Mouse (Mus musculus): ENCODE data around the gene Cage1.

Cage1 gene

DNA sequence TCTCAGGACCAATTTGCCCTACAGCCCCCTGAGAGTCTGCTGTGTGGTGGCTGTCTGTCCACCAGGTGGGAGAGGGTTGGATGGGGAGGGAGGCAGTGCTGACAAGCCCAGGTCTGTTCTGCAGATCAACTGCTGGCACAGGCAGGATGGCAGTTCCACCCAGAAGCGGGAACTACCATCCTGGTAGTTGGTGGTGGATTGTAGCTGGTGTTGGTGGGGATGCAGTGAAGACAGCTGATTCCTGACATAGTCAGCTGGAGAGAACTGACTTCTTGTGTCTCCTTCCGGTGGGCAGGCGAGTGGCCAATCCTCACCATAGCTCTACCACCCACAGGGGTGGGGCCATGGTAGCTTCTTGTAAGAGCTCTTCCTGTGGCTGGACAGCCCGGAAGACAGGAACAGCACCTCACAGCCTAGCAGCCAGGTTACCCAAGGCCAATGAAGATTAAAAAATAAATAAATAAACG lies 26.4 kb downstream of the Cage1 start:
- no peak for DNase-seq (ENCODE audit: low spot score)

DNA sequence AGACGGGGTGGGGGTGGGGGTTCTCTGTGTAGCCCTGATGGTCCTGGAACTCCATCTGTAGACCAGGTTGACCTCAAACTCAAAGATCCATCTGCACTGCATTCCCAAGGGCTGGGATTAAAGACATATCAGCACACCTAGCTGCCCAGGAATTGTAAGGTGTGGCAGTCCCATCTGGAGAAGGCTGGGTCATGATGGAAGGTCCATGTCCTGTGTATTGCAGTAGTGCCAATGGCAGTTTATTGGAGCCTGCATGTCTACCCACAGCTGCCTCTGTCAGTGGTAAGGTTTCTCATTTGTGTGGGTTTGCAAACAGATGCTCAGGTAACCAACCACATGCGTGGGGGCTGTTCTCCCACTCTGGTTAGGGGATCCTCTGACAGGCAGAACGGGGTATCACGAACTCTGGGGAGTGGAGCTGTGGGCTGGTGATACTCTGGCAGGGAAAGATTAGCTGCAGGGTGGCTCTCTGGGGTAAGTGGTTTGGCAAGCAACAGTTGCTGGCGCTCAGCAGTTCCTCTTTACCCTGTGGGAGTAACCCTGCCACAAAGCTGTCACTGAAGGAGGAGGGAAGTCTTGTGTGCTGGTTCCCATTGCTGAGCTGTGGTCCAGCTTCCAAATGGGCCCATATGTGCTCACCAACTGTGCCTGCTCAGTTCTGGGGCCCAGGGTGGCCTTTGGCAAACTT lies 27.0 kb downstream of the Cage1 start:
- DNase-seq (ENCODE audit: low spot score), result no peak

DNA sequence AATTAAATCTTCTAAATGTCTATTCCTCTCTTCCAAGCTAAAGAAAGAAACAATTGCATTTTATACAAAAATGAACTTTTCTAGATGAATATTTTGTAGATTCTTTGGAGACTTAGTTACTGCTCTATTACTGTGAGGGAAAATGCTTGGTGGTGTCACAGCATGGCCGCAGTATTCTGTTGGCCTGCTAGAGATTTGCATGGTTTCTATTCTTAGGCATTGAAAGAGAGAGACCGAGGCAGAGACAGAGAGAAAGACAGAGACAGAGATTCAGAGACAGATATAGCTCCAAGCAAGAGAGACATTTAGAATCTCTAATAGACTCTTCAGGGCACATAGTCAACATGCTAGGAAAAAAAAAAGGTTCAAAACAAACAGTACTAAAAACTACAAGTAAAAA lies 28.9 kb downstream of the Cage1 start:
- no peak for DNase-seq (ENCODE audit: low spot score)

DNA sequence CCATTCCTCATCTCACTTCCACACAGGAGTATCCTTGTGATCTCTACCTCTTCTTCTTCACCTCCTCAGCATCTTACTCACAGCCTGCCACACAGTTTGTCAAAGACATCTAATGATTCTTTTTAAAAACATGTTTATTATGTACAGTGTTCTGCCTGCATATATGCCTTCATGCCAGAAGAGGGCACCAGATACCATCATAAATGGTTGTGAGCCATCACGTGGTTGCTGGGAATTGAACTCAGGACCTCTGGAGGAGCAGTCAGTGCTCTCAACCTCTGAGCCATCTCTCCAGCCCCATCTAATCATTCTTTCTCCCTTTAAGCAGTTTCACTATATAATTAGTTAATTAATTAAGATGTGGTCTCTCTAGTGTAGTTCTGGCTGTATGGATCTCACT lies 34.4 kb downstream of the Cage1 start:
- DNase-seq (ENCODE audit: low spot score), result no peak

DNA sequence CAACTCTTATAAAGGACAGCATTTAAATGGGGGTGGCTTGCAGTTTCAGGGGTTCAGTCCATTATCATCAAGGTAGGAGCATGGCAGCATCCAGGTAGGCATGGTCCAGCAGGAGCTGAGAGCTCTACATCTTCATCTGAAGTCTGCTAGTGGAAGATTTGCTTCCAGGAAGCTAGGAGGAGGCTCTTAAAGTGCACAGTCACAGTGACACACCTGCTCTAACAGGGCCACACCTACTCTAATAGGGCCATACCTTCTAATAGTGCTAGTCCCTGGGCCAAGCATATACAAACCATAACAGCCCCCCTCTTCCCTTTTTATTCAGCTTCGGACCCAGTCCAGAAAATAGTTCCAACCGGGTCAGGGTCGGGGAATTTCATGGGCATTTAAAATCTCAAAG lies 37.2 kb downstream of the Cage1 start:
- DNase-seq (ENCODE audit: low spot score), result no peak

DNA sequence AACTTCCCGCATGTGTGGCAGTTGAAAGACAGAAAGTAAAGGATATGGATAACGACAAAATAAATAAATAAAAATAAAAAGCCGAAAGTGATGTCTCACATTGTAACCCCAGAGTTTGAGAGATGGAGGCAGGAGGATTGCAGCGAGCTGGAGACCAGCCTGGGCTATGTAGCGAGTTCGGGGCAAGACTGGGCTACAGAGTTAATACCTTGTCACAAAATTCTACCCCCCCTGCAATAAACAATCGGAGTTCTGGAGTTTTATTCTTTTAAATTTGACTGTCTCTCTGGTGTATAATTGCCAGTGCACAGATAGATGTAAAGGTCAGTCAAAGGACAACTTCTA lies 42.5 kb downstream of the Cage1 start:
- no peak for DNase-seq (ENCODE audit: low spot score)

DNA sequence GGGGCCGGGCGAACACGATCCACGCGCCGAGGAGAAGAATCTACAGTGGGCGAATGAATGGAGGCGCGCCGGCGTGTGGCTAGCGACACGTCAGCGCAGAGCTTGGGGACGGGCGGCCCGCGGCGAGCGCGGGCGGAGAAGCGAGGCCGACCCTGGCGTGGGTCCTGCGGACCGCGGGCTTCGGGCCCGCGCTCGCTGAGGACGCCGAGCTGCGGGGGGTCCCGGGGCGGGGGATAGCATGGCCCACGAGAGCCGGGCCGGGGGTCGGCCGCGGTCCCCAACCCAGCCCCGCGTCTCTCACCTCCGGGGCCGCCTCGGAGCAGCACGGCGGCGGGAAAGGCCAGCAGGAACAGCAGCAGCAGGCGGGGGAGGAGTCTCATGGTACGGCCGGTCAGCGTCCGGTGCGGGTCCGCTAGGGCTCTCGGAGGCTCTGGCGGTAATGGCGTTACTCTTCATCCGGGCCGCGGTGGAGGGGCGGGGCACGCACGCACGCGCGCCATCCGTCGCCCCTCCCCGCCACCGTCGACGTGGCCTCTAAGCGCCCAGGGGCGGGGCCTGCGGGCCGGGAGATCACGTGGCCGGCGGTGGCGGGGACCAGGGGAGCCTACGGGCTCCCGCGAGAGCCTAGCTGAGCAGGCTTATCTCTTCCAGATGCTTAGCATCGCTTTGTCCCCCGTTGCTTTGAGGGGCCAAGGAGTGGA lies 43.0 kb downstream of the Cage1 start, which contains the start of gene Ssr1:
Gene Ssr1 (minus strand): TSS at position 514 of the 701 bp plus-strand sequence.
- peak; percentile 99 for DNase-seq (ENCODE audit: low spot score)

DNA sequence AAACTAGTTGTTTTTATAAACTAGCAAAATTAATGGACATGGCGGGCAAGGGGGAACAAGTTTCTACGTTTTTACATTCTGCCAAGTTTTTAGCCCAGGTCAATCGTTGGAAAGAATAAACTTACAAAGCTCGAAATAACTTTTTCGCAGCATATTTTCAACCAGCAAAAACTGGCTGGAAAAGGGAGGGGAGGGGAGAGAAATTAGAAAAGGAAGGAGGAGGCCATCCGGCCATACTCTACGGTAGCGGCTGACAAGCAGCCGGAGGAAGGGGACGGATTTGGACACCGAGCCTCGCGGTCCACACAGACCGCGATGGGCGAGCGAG lies 43.5 kb downstream of the Cage1 start:
- DNase-seq (ENCODE audit: low spot score), result no peak

DNA sequence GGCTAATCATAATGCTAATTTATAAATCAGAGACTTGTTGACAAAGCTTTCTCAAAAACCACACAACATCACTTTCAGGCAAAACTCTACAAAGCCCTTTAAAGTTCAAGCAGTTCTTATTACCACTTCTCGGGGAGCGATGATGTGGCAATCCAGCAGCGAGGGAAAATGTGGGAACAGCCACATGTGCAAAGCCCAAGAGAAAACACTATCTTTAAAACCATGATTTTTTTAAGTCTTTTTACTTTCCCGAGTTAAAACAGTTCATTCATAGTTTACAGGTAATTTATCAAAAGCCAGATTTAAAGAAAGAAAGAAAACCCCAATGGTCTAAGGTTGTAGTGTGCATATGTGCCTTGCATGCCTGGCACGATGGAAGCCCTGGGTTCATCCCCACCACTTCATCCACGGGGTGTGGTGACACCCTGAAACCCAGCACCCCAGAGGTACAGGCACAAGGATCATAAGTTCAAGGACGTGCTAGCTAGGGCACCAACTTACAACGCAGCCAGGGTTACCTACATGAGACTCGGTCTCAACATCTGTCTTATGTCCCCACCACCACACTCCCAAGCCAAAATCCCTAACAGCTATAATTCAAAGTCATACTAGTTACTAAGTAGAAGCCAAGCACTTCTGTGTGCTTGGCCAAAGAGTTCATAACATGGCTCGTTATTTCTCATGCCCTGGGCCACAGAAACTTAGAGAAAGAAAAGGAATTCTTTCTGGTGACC lies 44.1 kb downstream of the Cage1 start:
- DNase-seq (ENCODE audit: low spot score), result no peak

DNA sequence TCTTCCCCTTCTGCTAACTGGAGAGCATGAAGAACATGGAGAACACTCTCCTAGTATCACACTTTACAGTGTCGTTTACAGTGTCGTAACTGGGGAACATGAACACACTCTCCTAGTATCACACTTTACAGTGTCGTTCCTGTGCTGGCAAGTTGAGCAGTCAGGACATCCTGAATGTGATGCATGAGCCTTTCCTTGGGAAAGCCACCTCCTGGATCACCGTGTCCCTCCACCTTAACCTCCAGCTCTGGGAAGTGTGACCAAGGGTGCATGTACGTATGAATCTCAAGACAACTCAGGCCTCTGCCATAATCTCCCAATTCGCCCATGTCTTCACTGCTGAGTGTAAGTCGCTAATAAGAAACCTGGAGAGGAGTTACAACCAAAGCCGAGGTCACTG lies 47.2 kb downstream of the Cage1 start:
- no peak for DNase-seq (ENCODE audit: low spot score)

DNA sequence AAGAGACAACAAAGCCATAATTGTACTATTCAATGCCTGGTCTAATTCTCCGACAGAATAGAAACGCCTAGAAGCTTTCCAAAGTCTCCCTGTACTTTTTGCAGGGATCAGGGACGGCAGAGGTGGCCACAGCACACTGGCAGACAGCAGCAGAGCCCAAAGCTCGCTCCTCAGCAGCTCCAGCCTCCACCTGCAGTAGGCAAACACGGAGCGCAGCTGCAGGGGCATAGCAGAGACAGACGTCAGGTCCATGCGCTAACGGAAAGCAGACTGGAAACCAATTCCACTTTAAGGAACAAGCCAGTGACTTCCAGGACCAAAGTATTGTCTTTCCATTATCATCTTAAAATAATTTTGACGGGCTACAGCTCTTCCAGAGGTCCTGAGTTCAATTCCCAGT lies 50.7 kb downstream of the Cage1 start:
- no peak for DNase-seq (ENCODE audit: low spot score)

DNA sequence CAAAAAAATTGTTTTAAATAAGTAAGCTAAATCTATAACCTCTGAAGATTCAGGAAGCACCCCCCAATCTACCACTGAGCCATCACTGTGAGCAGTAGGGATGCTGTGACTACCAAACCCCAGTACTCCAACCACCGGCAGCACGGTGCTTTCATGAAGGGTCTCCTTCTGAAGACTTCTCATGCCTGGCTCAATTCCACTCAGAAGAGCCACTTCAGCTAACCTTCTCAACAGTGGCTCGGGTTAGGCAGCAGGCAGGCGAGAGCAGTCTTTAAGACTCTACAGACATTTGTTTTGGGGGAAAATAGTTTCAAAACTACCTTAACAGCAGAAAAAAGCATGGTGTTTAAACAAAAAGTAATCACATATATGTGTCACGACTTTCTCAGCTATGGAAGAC lies 55.8 kb downstream of the Cage1 start:
- DNase-seq (ENCODE audit: low spot score), result no peak

DNA sequence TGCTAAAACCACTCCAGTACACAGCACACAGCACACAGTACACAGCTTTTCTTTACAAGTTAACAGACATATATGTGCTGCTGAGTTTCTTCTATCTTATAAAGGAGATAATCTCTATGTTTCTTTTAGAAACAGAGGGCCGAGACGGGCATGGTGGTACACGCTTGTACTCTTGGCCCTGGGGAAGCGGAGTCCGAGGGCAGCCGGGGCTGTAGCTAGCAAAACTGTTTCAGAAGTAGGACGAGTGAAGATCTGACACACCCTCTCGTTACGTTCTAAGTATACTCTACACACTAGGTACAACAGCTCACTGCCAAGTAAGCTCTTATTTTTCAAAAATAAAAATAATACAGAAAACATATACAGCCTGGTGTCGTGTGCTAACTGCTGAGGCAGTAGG lies 56.5 kb downstream of the Cage1 start:
- no peak for DNase-seq (ENCODE audit: low spot score)

DNA sequence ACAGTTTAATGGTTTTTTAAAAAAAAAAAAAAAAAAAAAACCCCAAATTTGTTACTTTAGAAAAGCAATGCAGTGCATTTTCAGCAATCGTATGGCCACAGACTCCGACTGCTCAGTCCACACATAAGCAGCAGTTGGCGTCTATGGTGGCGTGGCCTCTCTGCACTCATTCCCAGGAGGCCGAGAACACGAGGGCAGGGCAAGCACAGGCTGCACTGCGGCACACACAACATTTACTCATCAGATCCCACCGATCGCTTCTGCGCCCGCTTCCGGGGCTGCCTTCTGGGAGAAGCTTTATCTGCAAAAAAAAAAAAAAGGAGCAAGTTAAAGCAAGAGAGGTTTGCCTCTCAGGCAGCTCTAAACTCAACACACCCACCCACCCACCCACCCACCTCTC lies 57.4 kb downstream of the Cage1 start:
- DNase-seq (ENCODE audit: low spot score), result no peak

DNA sequence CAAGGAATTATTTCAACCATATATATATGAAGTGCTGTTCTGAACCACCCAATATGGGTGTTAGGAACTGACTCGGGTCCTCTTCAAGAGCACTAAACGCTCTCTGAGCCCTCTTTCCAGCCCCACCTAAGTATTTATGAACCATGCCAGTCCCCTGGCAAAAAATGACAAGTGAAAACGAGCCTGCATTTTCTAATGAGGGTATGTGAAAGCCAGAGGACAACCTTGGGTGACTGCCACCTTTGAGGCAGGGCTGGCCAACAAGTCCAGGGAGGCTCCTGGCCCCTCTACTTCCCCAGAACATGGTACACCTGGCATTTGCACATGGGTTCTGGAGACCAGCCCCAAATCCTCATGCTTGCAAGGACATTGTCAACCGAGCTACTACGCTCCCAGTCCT lies 62.1 kb downstream of the Cage1 start:
- DNase-seq (ENCODE audit: low spot score), result no peak

DNA sequence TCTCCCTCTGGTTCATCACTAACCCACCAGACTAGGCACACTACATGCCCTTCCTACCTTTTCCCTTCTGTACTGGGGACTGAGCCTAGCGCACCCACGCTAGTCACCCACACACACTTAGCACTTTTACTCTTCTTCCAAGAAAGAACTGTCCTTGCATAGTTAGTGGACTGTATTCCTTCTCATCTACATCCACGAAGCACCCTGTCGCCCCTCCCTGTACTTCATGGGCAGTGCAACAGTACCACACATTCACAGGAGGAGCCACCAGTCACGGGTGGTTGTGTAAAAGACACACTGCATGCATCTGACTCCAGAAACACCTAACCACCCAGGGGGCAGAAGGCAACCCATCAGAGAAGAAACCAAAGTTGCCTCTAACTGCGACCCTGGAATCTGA lies 62.8 kb downstream of the Cage1 start:
- no peak for DNase-seq (ENCODE audit: low spot score)

DNA sequence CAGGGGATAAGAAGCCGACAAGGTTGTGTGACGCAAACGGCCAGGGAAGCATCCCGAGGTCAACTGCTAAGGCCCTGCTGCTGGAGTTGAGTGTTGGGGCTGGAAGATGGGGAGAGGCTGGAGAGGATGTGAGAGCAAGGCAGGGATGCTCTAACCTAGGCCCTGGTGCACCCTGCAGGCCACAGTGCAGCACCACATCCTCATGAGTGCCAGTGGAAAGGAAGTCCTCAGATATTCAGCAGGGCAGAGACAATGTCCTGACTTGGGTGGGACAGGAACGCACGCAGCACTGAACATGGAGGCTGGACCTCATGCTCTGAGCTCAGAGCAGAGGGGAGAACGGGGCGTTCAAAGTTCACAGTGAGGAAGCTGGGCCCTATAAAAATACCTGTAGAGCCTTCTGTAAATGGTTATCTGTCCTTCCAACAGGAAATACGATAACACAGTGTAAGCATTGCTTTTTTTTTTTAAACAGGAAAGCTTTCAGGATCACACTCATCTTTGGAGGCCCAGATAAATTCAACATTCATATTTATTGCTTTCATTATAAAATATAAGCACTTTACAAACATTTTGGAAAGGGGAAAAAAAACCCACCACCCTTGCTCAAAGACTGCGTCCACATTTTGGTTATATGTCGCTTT lies 65.9 kb downstream of the Cage1 start:
- no peak for DNase-seq (ENCODE audit: low spot score)

DNA sequence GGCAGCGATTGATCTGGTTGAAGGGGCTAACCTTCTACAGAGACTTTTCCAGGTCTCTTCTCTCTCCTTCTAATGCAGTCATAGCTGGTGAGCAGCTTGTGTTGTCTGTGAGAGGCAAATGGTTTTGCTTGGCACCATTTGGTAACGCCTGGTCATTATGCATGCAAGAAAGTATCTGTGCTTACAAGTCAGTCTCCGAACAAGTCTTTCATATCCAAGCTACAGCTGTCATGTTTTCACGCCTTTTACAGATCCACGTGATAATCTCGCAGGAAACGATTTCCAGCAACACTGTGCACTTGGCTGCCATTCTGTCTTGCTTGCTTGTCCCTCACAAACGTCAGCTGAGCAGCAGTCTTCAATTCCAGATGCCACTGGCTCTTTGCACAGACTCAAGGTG lies 66.9 kb downstream of the Cage1 start:
- DNase-seq (ENCODE audit: low spot score), result no peak

DNA sequence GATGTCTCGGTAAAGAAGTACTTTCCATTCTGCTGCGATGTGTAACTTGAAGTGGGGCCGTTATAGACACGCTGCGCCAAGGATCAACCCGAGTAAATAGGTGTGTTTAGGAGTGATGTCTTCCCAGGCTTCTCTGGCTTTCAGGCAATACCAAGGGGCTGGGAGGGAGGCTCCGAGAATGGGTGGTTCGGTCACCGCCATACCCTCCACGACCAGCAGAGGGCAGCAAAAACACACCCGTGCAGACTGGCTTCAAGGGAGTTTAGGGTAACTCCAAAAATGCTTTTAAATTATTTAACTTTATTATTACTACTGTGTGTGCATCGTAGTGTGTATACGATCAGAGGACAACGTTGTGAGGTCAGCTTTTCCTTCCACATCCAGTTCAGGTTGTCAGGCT lies 67.5 kb downstream of the Cage1 start:
- peak; percentile 96 for DNase-seq (ENCODE audit: low spot score)

DNA sequence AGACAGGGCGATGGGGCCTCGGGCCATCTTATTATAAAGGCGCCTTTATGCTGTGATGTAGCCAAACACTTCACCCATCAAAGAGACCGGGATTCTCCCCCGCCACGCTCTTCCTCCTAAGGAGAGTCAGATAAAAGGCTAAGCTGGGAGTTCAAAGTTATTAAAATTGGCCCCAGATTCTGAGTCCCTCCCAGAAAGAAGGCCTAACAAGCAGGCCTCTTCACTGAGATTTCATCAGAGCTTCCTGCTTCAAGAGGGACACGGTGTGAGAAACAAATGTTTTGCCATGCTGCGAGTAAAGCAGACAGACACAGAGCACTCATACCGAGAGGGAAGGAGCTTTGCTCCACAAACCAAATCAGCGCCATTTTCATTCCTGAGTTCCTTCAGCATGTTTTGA lies 69.3 kb downstream of the Cage1 start:
- DNase-seq (ENCODE audit: low spot score), result no peak

DNA sequence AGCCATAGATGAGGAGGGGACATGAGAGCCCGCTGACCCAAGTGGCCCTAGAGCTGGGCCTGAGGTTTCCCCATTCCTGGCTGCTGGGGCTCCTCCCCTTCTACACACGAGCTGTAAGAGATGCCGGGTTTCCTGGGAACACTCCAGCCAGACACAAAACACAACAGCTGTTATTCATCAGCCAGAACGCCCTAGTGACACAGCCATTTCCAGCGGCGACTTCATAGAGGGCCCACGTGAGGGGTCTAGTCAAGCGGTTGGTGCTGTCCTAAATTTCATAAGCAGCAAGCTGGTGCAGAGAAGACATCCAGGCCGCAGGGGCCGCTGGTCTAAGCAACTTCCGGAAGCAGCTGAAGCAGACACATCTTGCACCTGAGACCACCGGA lies 69.8 kb downstream of the Cage1 start:
- no peak for DNase-seq (ENCODE audit: low spot score)

DNA sequence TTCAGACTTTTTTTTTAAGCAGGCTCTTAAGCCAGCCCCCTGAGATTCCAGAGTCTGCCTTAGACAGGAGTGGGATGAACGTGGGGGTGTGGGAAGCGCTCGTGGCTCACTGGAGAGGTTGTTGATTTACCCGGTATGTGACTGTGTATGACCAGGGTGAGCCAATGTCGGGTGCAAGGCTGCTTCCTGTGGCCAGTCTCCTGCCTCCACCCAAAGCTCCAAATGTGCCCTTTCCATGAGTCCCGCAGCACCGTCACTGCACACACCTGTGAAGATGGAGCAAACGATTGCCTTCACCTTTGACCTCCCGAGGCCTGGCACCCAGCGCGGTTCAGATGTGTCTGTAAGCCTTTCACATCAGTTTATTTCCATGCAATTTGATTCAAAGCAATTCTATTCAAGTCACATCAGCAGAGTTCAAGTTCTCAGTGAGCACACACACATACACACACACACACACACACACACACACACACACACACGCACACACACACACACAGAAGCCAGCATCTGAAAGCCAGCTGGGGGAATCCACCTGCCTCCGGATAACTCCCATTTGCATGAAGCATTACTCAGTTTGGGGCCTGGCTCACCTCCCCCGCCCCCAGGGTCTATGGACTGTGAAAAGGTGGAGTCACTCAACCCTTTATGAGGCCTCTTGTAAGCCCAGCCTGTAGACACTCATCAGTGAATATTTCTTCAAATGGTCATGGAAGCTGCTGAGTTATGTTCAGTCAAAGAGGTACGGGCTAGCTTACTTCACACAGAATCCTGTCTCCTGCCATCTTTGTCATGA lies 70.4 kb downstream of the Cage1 start:
- DNase-seq (ENCODE audit: low spot score), result no peak
